Mouse (Mus musculus): ENCODE data around the gene Foxk1. TPM values are rescaled to one million over a fixed set of nuclear protein-coding genes. Genes with fewer than 3 reads are reported as not detected.

Gene Foxk1
- total RNA-seq, 2 experiments from 2014 or later = 17.5 to 19.1 TPM

- DNase-seq = peak; percentile 93
These were observed 77.6 kb downstream of the Foxk1 start for GRCm38 (mm10) chr5:142478829-142479435.

- DNase-seq = no peak
These were observed 81.2 kb downstream of the Foxk1 start for GRCm38 (mm10) chr5:142482512-142482911.

- DNase-seq = no peak
These were observed 82.3 kb downstream of the Foxk1 start for GRCm38 (mm10) chr5:142483581-142483980.

- no peak for DNase-seq
These were observed 85.4 kb downstream of the Foxk1 start for GRCm38 (mm10) chr5:142486654-142487053.

GRCm38 (mm10) chr5:142489955-142490707, 88.8 kb downstream of the Foxk1 start:
- DNase-seq = no peak

GRCm38 (mm10) chr5:142493307-142493706, 92.0 kb downstream of the Foxk1 start:
- DNase-seq = no peak

GRCm38 (mm10) chr5:142495321-142496096, 94.2 kb downstream of the Foxk1 start:
- no peak for DNase-seq

- DNase-seq = peak; percentile 38
These were observed 97.7 kb downstream of the Foxk1 start for GRCm38 (mm10) chr5:142498964-142499363.

- DNase-seq = no peak
These were observed 99.6 kb downstream of the Foxk1 start for GRCm38 (mm10) chr5:142500918-142501317.

GRCm38 (mm10) chr5:142502414-142502813, 101.1 kb downstream of the Foxk1 start:
- peak; percentile 73 for DNase-seq

- DNase-seq = no peak
These were observed 102.9 kb downstream of the Foxk1 start for GRCm38 (mm10) chr5:142504175-142504574.

- no peak for DNase-seq
These were observed 104.6 kb downstream of the Foxk1 start for GRCm38 (mm10) chr5:142505695-142506423.

- no peak for DNase-seq
These were observed 108.1 kb downstream of the Foxk1 start for GRCm38 (mm10) chr5:142509141-142510060.

GRCm38 (mm10) chr5:142510061-142510414, 108.7 kb downstream of the Foxk1 start:
- DNase-seq = no peak

Other genes starting within 250 kb of the Foxk1 start
- gene Ap5z1, start 62.4 kb downstream of the Foxk1 start, total RNA-seq (2021) = 1 to 10 TPM; 4.3 to 4.8 TPM
- gene Papolb, start 128.6 kb downstream of the Foxk1 start, total RNA-seq (2021) = under 1 TPM; 0.18 to 0.19 TPM
- 1 to 10 TPM; 2.7 to 2.9 TPM for gene Radil, start 149.6 kb downstream of the Foxk1 start, total RNA-seq (2021)
- gene Mmd2, start 207.3 kb downstream of the Foxk1 start, total RNA-seq (2021) = under 1 TPM; 0.31 to 0.43 TPM
- gene Wipi2, start 226.2 kb downstream of the Foxk1 start, total RNA-seq (2021) = 10 to 100 TPM; 29.2 to 33.6 TPM